Mouse (Mus musculus) lung, embryonic 15.5 days (tissue): ENCODE measurements around the gene Bcl2l10. TPM values are rescaled to one million over a fixed set of nuclear protein-coding genes. Genes with fewer than 3 reads are reported as not detected.
A peak's percentile ranks its signal among the peaks of the same experiment; 100 is the strongest.

ENCODE experiments used
- ATAC-seq: fragments of 200-750 bp; cut with Nextera tagmentation; 2 replicates; pipeline ENCODE4 v1.8.0; 2017; ENCODE audit warnings: moderate number of reproducible peaks, borderline replicate concordance; ENCODE audit not compliant: low FRiP score, low TSS enrichment; ENCODE audit errors: extremely low read depth
- H3K27ac ChIP-seq: fragments of 300-500 bp; sonication (generic); 2 replicates; pipeline ENCODE4 v1.5.1; 2015; ENCODE audit warnings: moderate library complexity, mild to moderate bottlenecking, inconsistent platforms
- H3K27me3 ChIP-seq: fragments of 300-500 bp; sonication (generic); 2 replicates; pipeline ENCODE4 v1.6.1; 2015; ENCODE audit warnings: inconsistent platforms
- H3K36me3 ChIP-seq: fragments of 300-500 bp; sonication (generic); 2 replicates; pipeline ENCODE4 v1.6.1; 2015; ENCODE audit warnings: inconsistent platforms
- H3K4me1 ChIP-seq: fragments of 300-500 bp; sonication (generic); 2 replicates; pipeline ENCODE4 v1.6.1; 2015; ENCODE audit warnings: inconsistent platforms
- H3K4me2 ChIP-seq: fragments of 300-500 bp; sonication (generic); 2 replicates; pipeline ENCODE4 v1.6.1; 2015; ENCODE audit warnings: inconsistent platforms, mild to moderate bottlenecking, moderate library complexity
- H3K4me3 ChIP-seq: fragments of 300-500 bp; sonication (generic); 2 replicates; pipeline ENCODE4 v1.5.1; 2015; ENCODE audit warnings: mild to moderate bottlenecking, inconsistent platforms
- H3K9ac ChIP-seq: fragments of 300-500 bp; sonication (generic); 2 replicates; pipeline ENCODE4 v1.6.1; 2015; ENCODE audit warnings: inconsistent platforms
- H3K9me3 ChIP-seq: fragments of 300-500 bp; sonication (generic); 2 replicates; pipeline ENCODE4 v1.6.1; 2016; ENCODE audit warnings: inconsistent platforms
- WGBS: fragments of 180-500 bp; shearing (Covaris S2); methylation state at CpG from one replicate; pipeline ENCODE4 v1.1.7; 2015; 5-methylcytosine and 5-hydroxymethylcytosine counted together
- polyA plus RNA-seq: library from polyadenylated mRNA; unstranded; fragments of >200 nt; fragmentation: Nextera tagmentation; extraction: Ambion mirVana; gene quantifications from 2 replicates; pipeline ENCODE4 v1.2.1, GENCODE M21; 2015

Gene Bcl2l10
- 0.21 TPM in 1 of 2 replicates, not detected in the other for polyA plus RNA-seq

GRCm38 (mm10) chr9:75347458-75347857, at the start of gene Bcl2l10:
Gene Bcl2l10, plus strand, starts transcription at chr9:75347758.
- Histone ChIP-seq H3K36me3 (no peaks in the 10 kb centered on the region; the same call in 1 of the 2 replicates), H3K4me2 (no peak within 1 kb of the TSS), H3K27ac (no peak within 1 kb of the TSS), H3K4me1 (no peaks in the 10 kb centered on the region), H3K4me3 (no peak within 1 kb of the TSS), H3K9me3 (no peaks in the 10 kb centered on the region), H3K9ac (no peak within 1 kb of the TSS), H3K27me3 (no peaks in the 10 kb centered on the region)
- 93% methylated on average over 5 of the region's 5 CpGs for WGBS
- no peak for ATAC-seq

- no peaks in the 10 kb centered on the region for H3K27me3 ChIP-seq
- WGBS = 84% methylated on average over 2 of the region's 2 CpGs
- H3K4me2 ChIP-seq = no peak overlapping the region
- H3K9me3 ChIP-seq = no peaks in the 10 kb centered on the region
- no peak overlapping the region for H3K27ac ChIP-seq
- H3K4me1 ChIP-seq = no peaks in the 10 kb centered on the region
- H3K9ac ChIP-seq = no peak overlapping the region
- H3K4me3 ChIP-seq = no peak overlapping the region
- no peak for ATAC-seq
- H3K36me3 ChIP-seq = peaks cover 18% of the 10 kb centered on the region; the same call in 1 of the 2 replicates
Observed at GRCm38 (mm10) chr9:75299342-75299741, 48.2 kb upstream of the Bcl2l10 start.

- Histone ChIP-seq H3K4me3 (no peak overlapping the region), H3K27ac (no peak overlapping the region), H3K4me1 (no peaks in the 10 kb centered on the region), H3K9ac (no peak overlapping the region), H3K4me2 (no peak overlapping the region), H3K9me3 (no peaks in the 10 kb centered on the region), H3K36me3 (peaks cover 4% of the 10 kb centered on the region; the same call in 1 of the 2 replicates), H3K27me3 (no peaks in the 10 kb centered on the region)
- ATAC-seq = no peak
- WGBS = 82% methylated on average over 2 of the region's 2 CpGs
Observed at GRCm38 (mm10) chr9:75303033-75303432, 44.5 kb upstream of the Bcl2l10 start.

GRCm38 (mm10) chr9:75303701-75304261, 43.8 kb upstream of the Bcl2l10 start:
- H3K4me2 ChIP-seq = no peak overlapping the region; the same call in 1 of the 2 replicates
- WGBS = 33% methylated on average over 16 of the region's 16 CpGs

GRCm38 (mm10) chr9:75304286-75304685, 43.3 kb upstream of the Bcl2l10 start:
- no peak overlapping the region for H3K4me3 ChIP-seq

More at GRCm38 (mm10) chr9:75303701-75304261, 43.8 kb upstream of the Bcl2l10 start:
- H3K4me3 ChIP-seq = no peak overlapping the region
- H3K27me3 ChIP-seq = no peaks in the 10 kb centered on the region
- H3K4me1 ChIP-seq = no peaks in the 10 kb centered on the region
- no peak overlapping the region for H3K9ac ChIP-seq
- no peak overlapping the region for H3K27ac ChIP-seq
- H3K36me3 ChIP-seq = 0 out of 2 replicates have a peak, but pooled peaks cover 4% of the 10 kb centered on the region
- no peaks in the 10 kb centered on the region for H3K9me3 ChIP-seq
- no peak for ATAC-seq

GRCm38 (mm10) chr9:75306126-75306898, 41.2 kb upstream of the Bcl2l10 start, which contains the start of gene Gnb5:
Gene Gnb5, plus strand, starts transcription at chr9:75306288.
- no peak within 1 kb of the TSS for H3K27ac ChIP-seq
- no peaks in the 10 kb centered on the region for H3K9me3 ChIP-seq
- WGBS = 75% methylated on average over 11 of the region's 11 CpGs
- no peak within 1 kb of the TSS for H3K9ac ChIP-seq
- no peaks in the 10 kb centered on the region for H3K4me1 ChIP-seq
- 0 out of 2 replicates have a peak, but pooled peaks cover 4% of the 10 kb centered on the region for H3K36me3 ChIP-seq
- no peak within 1 kb of the TSS for H3K4me3 ChIP-seq
- H3K4me2 ChIP-seq = no peak within 1 kb of the TSS
- ATAC-seq = no peak
- no peaks in the 10 kb centered on the region for H3K27me3 ChIP-seq

More at GRCm38 (mm10) chr9:75304286-75304685, 43.3 kb upstream of the Bcl2l10 start:
- Histone ChIP-seq H3K36me3 (0 out of 2 replicates have a peak, but pooled peaks cover 4% of the 10 kb centered on the region), H3K4me1 (no peaks in the 10 kb centered on the region), H3K9ac (no peak overlapping the region), H3K27ac (no peak overlapping the region), H3K9me3 (no peaks in the 10 kb centered on the region), H3K4me2 (no peak overlapping the region), H3K27me3 (no peaks in the 10 kb centered on the region)
- ATAC-seq = no peak
- 32% methylated on average over 7 of the region's 7 CpGs for WGBS

GRCm38 (mm10) chr9:75307015-75307414, 40.5 kb upstream of the Bcl2l10 start:
- Histone ChIP-seq H3K4me1 (no peaks in the 10 kb centered on the region), H3K27ac (no peak overlapping the region), H3K9ac (no peak overlapping the region), H3K4me2 (no peak overlapping the region), H3K27me3 (no peaks in the 10 kb centered on the region), H3K36me3 (no peaks in the 10 kb centered on the region), H3K4me3 (no peak overlapping the region), H3K9me3 (no peaks in the 10 kb centered on the region)
- ATAC-seq = no peak
- WGBS = 80% methylated on average over 5 of the region's 5 CpGs

- ATAC-seq = no peak
- Histone ChIP-seq H3K4me2 (no peak overlapping the region), H3K4me1 (no peaks in the 10 kb centered on the region), H3K27me3 (no peaks in the 10 kb centered on the region), H3K4me3 (no peak overlapping the region), H3K9me3 (no peaks in the 10 kb centered on the region), H3K27ac (no peak overlapping the region), H3K36me3 (no peaks in the 10 kb centered on the region), H3K9ac (no peak overlapping the region)
- 49% methylated on average over 5 of the region's 5 CpGs for WGBS
Observed at GRCm38 (mm10) chr9:75308621-75309020, 38.9 kb upstream of the Bcl2l10 start.

GRCm38 (mm10) chr9:75312008-75312407, 35.5 kb upstream of the Bcl2l10 start:
- H3K36me3 ChIP-seq = no peaks in the 10 kb centered on the region
- H3K27me3 ChIP-seq = no peaks in the 10 kb centered on the region
- no peak overlapping the region for H3K9ac ChIP-seq
- no peaks in the 10 kb centered on the region for H3K9me3 ChIP-seq
- no peak overlapping the region for H3K27ac ChIP-seq
- no peak for ATAC-seq
- no peak overlapping the region for H3K4me2 ChIP-seq
- H3K4me1 ChIP-seq = peaks cover 9% of the 10 kb centered on the region
- WGBS = 17% methylated on average over 4 of the region's 4 CpGs
- no peak overlapping the region for H3K4me3 ChIP-seq

GRCm38 (mm10) chr9:75313138-75313831, 34.3 kb upstream of the Bcl2l10 start:
- Histone ChIP-seq H3K4me3 (peak overlapping the region; percentile 66), H3K9me3 (no peaks in the 10 kb centered on the region), H3K9ac (peak overlapping the region; percentile 33; the same call in 1 of the 2 replicates), H3K4me1 (peaks cover 9% of the 10 kb centered on the region), H3K27ac (no peak overlapping the region), H3K36me3 (no peaks in the 10 kb centered on the region), H3K27me3 (no peaks in the 10 kb centered on the region), H3K4me2 (peak overlapping the region; percentile 87)
- ATAC-seq = 0 out of 2 replicates have a peak, but pooled peaks have one; percentile 5
- WGBS = 19% methylated on average over 11 of the region's 11 CpGs

GRCm38 (mm10) chr9:75313832-75314516, 33.6 kb upstream of the Bcl2l10 start:
- H3K36me3 ChIP-seq = no peaks in the 10 kb centered on the region
- no peaks in the 10 kb centered on the region for H3K27me3 ChIP-seq
- H3K9me3 ChIP-seq = no peaks in the 10 kb centered on the region
- H3K27ac ChIP-seq = peak overlapping the region; percentile 54
- WGBS = under 1% methylated on average over 52 of the region's 52 CpGs
- H3K4me3 ChIP-seq = peak overlapping the region; percentile 66
- H3K4me2 ChIP-seq = peak overlapping the region; percentile 87
- ATAC-seq = peak; percentile 84
- peak overlapping the region; percentile 33 for H3K9ac ChIP-seq
- H3K4me1 ChIP-seq = peaks cover 9% of the 10 kb centered on the region
